Mouse (Mus musculus) limb, embryonic 15.5 days (tissue): ENCODE measurements around the gene Ggt1. TPM values are rescaled to one million over a fixed set of nuclear protein-coding genes. Genes with fewer than 3 reads are reported as not detected.

Experiments
- ATAC-seq: fragments of 200-750 bp; cut with Nextera tagmentation; 2 replicates; pipeline ENCODE4 v1.8.0; 2017; ENCODE audit warnings: low read depth, moderate TSS enrichment; ENCODE audit not compliant: insufficient number of reproducible peaks, low FRiP score, low TSS enrichment
- H3K27ac ChIP-seq: fragments of 300-500 bp; sonication (generic); 2 replicates; pipeline ENCODE4 v1.5.1; 2015; ENCODE audit warnings: moderate library complexity, mild to moderate bottlenecking, inconsistent platforms
- H3K27me3 ChIP-seq: fragments of 300-500 bp; sonication (generic); 2 replicates; pipeline ENCODE4 v1.6.1; 2015; ENCODE audit warnings: inconsistent platforms
- H3K36me3 ChIP-seq: fragments of 300-500 bp; sonication (generic); 2 replicates; pipeline ENCODE4 v1.6.1; 2015; ENCODE audit warnings: inconsistent platforms
- H3K4me1 ChIP-seq: fragments of 300-500 bp; sonication (generic); 2 replicates; pipeline ENCODE4 v1.6.1; 2015; ENCODE audit warnings: inconsistent platforms
- H3K4me2 ChIP-seq: fragments of 300-500 bp; sonication (generic); 2 replicates; pipeline ENCODE4 v1.6.1; 2015; ENCODE audit warnings: mild to moderate bottlenecking, inconsistent platforms
- H3K4me3 ChIP-seq: fragments of 300-500 bp; sonication (generic); 2 replicates; pipeline ENCODE4 v1.5.1; 2015; ENCODE audit warnings: mild to moderate bottlenecking, inconsistent platforms
- H3K9ac ChIP-seq: fragments of 300-500 bp; sonication (generic); 2 replicates; pipeline ENCODE4 v1.6.1; 2015; ENCODE audit warnings: inconsistent platforms
- H3K9me3 ChIP-seq: fragments of 300-500 bp; sonication (generic); 2 replicates; pipeline ENCODE4 v1.6.1; 2016; ENCODE audit warnings: inconsistent platforms
- WGBS: fragments of 180-500 bp; shearing (Covaris S2); methylation state at CpG from one replicate; pipeline ENCODE4 v1.1.7; 2015; 5-methylcytosine and 5-hydroxymethylcytosine counted together
- polyA plus RNA-seq: library from polyadenylated mRNA; unstranded; fragments of >200 nt; fragmentation: Nextera tagmentation; extraction: Ambion mirVana; gene quantifications from 2 replicates; pipeline ENCODE4 v1.2.1, GENCODE M21; 2015

Gene Ggt1
- polyA plus RNA-seq, 1 experiment from 2014 or later, result 0.93 TPM

DNA sequence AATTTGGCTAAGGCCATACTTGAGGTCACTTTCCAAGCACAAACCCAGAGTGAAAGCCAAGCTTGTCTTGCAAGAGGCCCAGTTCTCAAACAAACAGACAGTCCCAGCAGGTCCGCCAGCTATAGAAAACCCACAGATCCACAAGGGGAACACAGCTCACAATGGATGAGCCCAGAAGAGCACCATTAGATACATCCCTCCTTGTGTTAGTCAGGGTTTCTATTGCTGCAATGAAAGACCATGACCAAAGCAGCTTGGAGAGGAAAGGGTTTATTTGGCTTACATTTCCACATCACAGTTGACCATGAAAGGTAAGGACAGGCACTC lies 25.1 kb downstream of the Ggt1 start:
- Histone ChIP-seq H3K9ac (no peak overlapping the region), H3K9me3 (no peaks in the 10 kb centered on the region), H3K27me3 (no peaks in the 10 kb centered on the region; the same call in 1 of the 2 replicates), H3K36me3 (no peaks in the 10 kb centered on the region), H3K4me3 (no peak overlapping the region), H3K4me2 (no peak overlapping the region), H3K27ac (no peak overlapping the region), H3K4me1 (peaks cover 25% of the 10 kb centered on the region)
- no peak for ATAC-seq
- 82% methylated on average over 1 of the region's 1 CpGs for WGBS

DNA sequence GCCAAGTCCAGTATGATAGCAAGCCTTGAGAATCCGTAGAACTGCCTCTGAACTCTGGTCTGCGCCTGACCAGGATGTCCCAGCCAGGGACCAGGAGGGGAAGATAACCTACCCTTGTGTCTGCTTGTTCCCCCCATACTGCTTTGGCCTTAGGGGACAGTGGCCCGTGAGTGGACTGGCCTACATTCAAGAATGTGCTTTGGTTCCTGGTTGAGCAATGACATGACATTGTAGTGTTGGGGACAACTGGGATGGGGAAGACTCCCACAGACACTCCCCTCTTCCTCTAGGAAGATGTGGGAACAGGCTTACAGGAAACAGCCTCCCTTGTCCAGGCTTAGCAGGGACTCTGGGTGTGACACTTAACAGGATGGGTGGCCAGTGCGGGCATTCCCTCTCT lies 26.4 kb downstream of the Ggt1 start:
- ATAC-seq, result no peak
- Histone ChIP-seq H3K9ac (no peak overlapping the region), H3K4me1 (peaks cover 33% of the 10 kb centered on the region), H3K27me3 (no peaks in the 10 kb centered on the region; the same call in 1 of the 2 replicates), H3K9me3 (no peaks in the 10 kb centered on the region), H3K27ac (no peak overlapping the region), H3K4me3 (no peak overlapping the region), H3K4me2 (no peak overlapping the region), H3K36me3 (no peaks in the 10 kb centered on the region)
- 81% methylated on average over 4 of the region's 4 CpGs for WGBS

DNA sequence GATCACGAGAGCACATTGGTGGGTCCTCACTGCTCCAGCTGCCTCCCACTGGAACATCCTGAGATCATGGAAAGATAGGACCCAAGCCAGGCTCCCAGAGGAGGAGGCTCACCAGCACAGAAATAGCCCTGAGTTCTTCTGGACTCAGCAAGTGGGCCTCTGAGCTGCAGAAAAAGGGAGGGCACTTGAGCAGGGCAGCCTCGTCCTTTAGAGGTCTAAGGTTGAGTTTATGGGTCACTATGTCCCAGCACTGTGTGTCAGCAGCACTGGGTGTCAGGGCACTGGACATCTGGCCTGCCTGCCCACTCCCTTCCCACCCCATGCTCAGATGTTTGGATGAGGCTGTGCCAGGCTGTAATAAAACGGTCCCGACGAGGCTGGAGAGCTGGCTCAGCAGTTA lies 26.9 kb downstream of the Ggt1 start:
- no peaks in the 10 kb centered on the region for H3K36me3 ChIP-seq
- H3K4me2 ChIP-seq, result no peak overlapping the region
- H3K9me3 ChIP-seq, result no peaks in the 10 kb centered on the region
- H3K9ac ChIP-seq, result no peak overlapping the region
- H3K27ac ChIP-seq, result no peak overlapping the region
- H3K27me3 ChIP-seq, result no peaks in the 10 kb centered on the region; the same call in 1 of the 2 replicates
- H3K4me3 ChIP-seq, result no peak overlapping the region
- WGBS, result 32% methylated on average over 5 of the region's 5 CpGs
- peaks cover 33% of the 10 kb centered on the region for H3K4me1 ChIP-seq
- ATAC-seq, result no peak

DNA sequence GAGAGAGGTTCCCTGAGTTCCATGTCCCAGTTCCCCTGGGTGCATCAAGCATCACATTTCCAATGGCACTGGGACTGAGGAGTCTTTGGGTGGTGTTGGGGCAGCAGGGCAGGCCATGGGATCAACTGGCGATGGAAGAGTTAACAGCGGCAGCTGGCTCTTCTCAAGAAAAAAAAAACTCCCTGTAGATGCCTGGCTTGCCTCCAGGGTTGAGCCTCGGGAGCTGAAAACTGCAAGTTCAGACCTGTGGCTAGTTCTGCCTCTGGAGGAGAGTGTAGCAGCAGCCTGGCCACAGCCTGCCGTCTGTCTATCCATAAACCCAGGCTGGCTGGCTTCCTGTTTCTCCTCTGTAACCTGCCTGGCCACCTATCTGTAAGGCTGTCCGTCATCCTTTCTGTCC lies 27.7 kb downstream of the Ggt1 start, which contains the start of gene Ggt5:
TSS of gene Ggt5 (plus strand) at position 212 of the 400 bp plus-strand sequence.
- WGBS, result 15% methylated on average over 5 of the region's 5 CpGs
- peak within 1 kb of the TSS; percentile 2; the same call in 1 of the 2 replicates for H3K4me3 ChIP-seq
- no peak for ATAC-seq
- peak within 1 kb of the TSS; percentile 15 for H3K4me2 ChIP-seq
- no peak within 1 kb of the TSS for H3K9ac ChIP-seq
- no peaks in the 10 kb centered on the region for H3K9me3 ChIP-seq
- peaks cover 33% of the 10 kb centered on the region for H3K4me1 ChIP-seq
- H3K27ac ChIP-seq, result peak within 1 kb of the TSS; percentile 38; the same call in 1 of the 2 replicates
- no peaks in the 10 kb centered on the region for H3K36me3 ChIP-seq
- H3K27me3 ChIP-seq, result no peaks in the 10 kb centered on the region; the same call in 1 of the 2 replicates

DNA sequence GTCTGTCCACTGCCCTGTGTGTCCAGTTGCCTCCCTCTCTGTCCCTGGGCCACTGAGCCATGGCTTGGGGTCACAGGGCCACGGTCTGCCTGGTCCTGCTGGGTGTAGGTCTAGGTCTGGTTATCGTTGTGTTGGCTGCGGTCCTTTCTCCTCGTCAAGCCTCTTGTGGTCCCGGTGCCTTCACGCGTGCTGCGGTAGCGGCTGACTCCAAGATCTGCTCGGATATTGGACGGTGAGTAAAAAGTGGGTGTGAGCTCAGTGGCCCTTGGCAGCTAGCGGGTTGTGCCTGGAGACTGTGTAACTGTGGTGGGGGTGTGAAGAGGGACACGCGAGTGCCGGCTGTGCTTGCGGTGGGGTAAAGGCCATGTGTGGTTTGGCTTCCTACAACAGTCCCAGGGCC lies 28.2 kb downstream of the Ggt1 start:
- Histone ChIP-seq H3K36me3 (no peaks in the 10 kb centered on the region), H3K4me2 (peak overlapping the region; percentile 15), H3K9me3 (no peaks in the 10 kb centered on the region), H3K4me3 (peak overlapping the region; percentile 2; the same call in 1 of the 2 replicates), H3K27me3 (no peaks in the 10 kb centered on the region; the same call in 1 of the 2 replicates), H3K4me1 (peaks cover 33% of the 10 kb centered on the region), H3K9ac (no peak overlapping the region), H3K27ac (peak overlapping the region; percentile 38; the same call in 1 of the 2 replicates)
- WGBS, result 57% methylated on average over 16 of the region's 16 CpGs
- no peak for ATAC-seq

DNA sequence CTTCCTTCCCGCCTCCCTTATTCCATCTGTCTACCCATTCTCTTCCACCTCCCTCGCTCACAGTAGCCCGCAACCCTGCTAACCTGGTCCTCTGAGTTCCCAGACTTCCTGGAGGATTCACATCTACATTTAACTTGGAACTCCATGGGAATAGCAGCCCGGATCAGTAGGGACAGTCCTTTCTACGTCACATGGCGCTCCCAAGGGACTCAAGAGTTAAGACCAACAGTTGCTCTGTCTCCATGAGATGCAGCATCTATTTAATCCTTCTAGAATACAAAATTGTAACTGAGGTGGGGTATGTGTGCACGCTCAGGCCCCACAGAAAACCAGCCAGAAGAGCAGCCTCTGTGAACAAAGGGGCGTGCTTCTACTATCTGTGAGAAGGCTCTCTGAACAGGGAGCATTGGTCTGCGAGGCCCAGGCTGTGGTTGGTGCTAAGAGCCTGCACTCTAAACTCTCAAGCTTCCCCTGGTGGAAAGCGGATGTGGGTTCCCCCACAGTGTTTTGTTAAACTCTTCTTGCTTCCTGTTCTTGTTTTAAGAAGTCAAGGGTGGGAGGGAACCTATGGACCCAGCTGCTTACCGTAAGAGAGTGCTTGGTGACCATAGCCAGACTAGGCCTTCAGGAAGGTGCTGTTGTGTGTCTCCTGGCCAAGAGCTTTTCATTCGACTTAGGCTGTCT lies 29.9 kb downstream of the Ggt1 start:
- Histone ChIP-seq H3K9ac (no peak overlapping the region), H3K27ac (no peak overlapping the region), H3K4me3 (no peak overlapping the region), H3K4me2 (no peak overlapping the region), H3K4me1 (peaks cover 27% of the 10 kb centered on the region), H3K9me3 (no peaks in the 10 kb centered on the region), H3K36me3 (no peaks in the 10 kb centered on the region), H3K27me3 (no peaks in the 10 kb centered on the region)
- no peak for ATAC-seq
- WGBS, result 75% methylated on average over 12 of the region's 12 CpGs

DNA sequence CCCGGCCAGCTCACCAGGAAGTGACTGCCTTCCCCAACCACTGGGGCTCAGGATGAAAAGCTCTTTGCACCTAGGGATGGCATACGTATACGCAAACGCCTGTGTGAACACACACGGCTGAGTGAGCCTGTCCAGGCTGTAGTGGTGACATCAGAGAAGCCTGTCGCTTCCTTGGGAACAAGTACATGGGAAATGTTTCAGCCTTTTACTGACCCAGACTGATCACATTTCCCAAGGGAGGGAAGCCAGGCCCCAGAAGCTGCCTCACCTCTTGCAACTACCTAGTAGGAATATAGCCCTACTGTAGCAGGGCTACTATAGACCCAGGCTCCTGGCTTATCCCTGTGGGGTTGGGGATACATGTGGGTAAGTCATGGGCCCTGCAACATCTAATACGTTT lies 31.2 kb downstream of the Ggt1 start:
- no peaks in the 10 kb centered on the region for H3K9me3 ChIP-seq
- H3K4me1 ChIP-seq, result peaks cover 25% of the 10 kb centered on the region
- no peak overlapping the region for H3K27ac ChIP-seq
- H3K4me2 ChIP-seq, result no peak overlapping the region
- H3K4me3 ChIP-seq, result no peak overlapping the region
- WGBS, result 67% methylated on average over 7 of the region's 7 CpGs
- H3K27me3 ChIP-seq, result no peaks in the 10 kb centered on the region
- H3K9ac ChIP-seq, result no peak overlapping the region
- no peak for ATAC-seq
- H3K36me3 ChIP-seq, result no peaks in the 10 kb centered on the region

DNA sequence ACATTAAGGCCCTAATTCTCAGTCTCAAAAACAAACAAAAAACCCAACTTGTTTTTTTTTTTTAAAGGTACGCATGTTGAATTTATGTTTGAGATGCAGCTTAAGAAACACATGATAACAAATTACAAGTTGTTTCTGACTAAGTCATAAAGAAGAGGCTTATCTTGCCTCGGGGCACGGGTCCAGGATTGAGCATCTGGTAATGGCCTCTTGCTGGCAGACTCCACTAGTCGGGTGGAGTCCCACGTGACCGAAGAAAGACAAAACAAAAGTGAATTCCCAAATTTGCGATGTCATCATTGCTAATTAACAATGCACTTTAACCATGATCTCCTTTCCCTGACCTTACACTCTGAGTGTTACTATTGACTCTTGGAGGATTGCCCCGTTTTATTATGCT lies 34.6 kb downstream of the Ggt1 start:
- H3K27ac ChIP-seq, result no peak overlapping the region
- H3K4me1 ChIP-seq, result peaks cover 10% of the 10 kb centered on the region; the same call in 1 of the 2 replicates
- no peak overlapping the region for H3K9ac ChIP-seq
- H3K27me3 ChIP-seq, result no peaks in the 10 kb centered on the region
- no peak for ATAC-seq
- no peaks in the 10 kb centered on the region for H3K9me3 ChIP-seq
- no peak overlapping the region for H3K4me3 ChIP-seq
- no peaks in the 10 kb centered on the region for H3K36me3 ChIP-seq
- no peak overlapping the region for H3K4me2 ChIP-seq
- WGBS, result 62% methylated on average over 8 of the region's 8 CpGs

DNA sequence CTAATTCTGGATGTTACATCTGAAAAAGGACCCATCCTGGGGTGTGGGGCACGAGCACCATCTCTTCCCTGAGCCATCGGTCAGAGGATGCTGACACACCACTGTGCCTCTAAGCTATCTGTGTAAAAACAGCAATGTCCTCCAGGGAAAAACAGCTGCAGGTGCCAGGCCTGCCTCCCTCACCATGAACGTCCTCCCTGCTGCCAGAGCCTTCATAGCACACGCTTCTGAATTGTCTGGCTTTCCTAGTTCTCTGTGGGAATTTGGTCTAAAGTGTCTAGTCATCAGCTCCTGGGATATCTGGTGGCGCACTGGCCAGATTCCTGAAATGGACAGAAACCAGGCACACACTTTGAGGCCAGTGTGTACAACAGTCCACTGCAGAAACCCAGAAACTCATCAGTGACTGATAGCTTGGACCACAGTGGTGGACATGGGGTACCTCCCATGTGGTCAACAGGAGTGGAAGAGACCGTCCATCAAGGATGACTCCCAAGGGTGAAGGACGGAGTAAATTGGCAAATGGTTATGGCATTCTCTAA lies 38.9 kb downstream of the Ggt1 start:
- H3K4me3 ChIP-seq, result no peak overlapping the region
- H3K27me3 ChIP-seq, result no peaks in the 10 kb centered on the region
- H3K9me3 ChIP-seq, result no peaks in the 10 kb centered on the region
- H3K4me1 ChIP-seq, result no peaks in the 10 kb centered on the region
- WGBS, result 83% methylated on average over 7 of the region's 7 CpGs
- H3K36me3 ChIP-seq, result no peaks in the 10 kb centered on the region
- no peak overlapping the region for H3K27ac ChIP-seq
- no peak overlapping the region for H3K9ac ChIP-seq
- no peak overlapping the region for H3K4me2 ChIP-seq
- ATAC-seq, result no peak

DNA sequence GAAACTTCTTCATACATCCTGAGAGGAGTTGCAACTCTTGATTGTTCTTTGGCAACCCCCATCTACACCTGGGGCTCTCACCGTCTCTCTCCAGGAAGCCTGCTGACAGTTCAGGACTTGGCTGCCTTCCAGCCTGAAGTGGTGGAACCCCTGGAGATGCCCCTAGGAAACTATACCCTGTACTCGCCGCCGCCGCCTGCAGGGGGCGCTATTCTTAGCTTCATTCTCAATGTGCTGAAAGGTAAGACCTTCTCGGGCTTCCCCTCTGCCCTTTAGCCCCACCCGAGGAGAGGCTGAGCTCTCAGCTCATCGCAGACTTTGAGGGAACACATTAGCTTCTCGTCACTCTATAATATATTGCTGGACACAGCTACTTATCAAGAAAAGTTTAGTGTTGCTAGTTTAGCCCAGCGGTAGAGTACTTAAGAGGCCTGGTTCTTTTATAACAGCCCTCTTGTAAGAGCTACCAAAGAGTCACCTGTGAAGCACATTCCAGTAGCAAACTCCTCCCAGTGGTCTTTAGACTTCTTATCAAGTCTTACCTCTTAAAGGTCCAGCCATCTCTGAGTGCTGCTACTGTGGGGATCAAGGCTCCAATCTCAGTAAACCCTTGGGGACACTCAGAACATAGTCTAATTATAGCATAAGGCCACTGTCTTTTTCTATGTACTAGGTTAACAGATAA lies 43.9 kb downstream of the Ggt1 start:
- Histone ChIP-seq H3K4me2 (no peak overlapping the region), H3K9me3 (no peaks in the 10 kb centered on the region), H3K9ac (no peak overlapping the region), H3K27ac (no peak overlapping the region), H3K4me1 (no peaks in the 10 kb centered on the region), H3K36me3 (no peaks in the 10 kb centered on the region), H3K27me3 (no peaks in the 10 kb centered on the region), H3K4me3 (no peak overlapping the region)
- ATAC-seq, result no peak
- WGBS, result 40% methylated on average over 11 of the region's 11 CpGs

DNA sequence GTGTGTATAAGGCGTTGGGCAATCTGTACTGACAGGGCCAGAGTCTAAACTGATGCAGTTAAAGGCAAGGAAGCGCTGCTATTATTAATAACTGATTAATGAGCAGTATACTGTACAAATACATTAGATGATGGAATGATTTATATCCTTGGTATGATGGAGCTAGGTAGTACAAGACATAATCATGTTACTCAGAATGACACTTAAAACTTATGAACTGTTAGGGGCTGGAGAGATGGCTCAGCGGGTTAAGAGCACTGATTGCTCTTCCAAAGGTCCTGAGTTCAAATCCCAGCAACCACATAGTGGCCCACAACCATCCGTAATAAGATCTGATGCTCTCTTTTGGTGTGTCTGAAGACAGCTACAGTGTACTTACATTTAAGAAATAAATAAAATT lies 45.8 kb downstream of the Ggt1 start:
- no peak overlapping the region for H3K4me3 ChIP-seq
- H3K9me3 ChIP-seq, result no peaks in the 10 kb centered on the region
- WGBS, result 90% methylated on average over 4 of the region's 4 CpGs
- H3K27me3 ChIP-seq, result no peaks in the 10 kb centered on the region
- no peaks in the 10 kb centered on the region for H3K36me3 ChIP-seq
- no peak overlapping the region for H3K27ac ChIP-seq
- no peak overlapping the region for H3K9ac ChIP-seq
- no peak for ATAC-seq
- no peak overlapping the region for H3K4me2 ChIP-seq
- no peaks in the 10 kb centered on the region for H3K4me1 ChIP-seq

DNA sequence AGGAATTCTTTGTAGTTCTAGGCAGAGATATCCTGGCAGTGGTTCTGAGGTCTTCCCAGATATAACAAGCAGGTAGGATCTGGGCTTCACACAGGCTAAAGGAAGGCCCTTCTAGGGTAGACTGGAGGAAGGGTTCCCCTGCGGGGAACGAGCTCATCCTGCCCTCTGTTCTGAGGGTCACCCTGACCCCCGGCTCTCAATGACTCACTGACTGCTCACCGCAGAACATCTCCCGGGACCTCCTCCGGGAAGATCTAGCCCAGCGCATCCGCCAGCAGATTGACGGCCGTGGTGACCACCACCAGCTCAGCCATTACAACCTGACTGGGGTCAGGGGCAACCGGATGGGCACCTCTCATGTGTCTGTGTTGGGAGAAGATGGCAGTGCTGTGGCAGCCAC lies 47.6 kb downstream of the Ggt1 start:
- WGBS, result 86% methylated on average over 11 of the region's 11 CpGs
- no peaks in the 10 kb centered on the region for H3K27me3 ChIP-seq
- ATAC-seq, result no peak
- no peak overlapping the region for H3K9ac ChIP-seq
- H3K4me2 ChIP-seq, result no peak overlapping the region
- H3K9me3 ChIP-seq, result no peaks in the 10 kb centered on the region
- no peak overlapping the region for H3K27ac ChIP-seq
- no peaks in the 10 kb centered on the region for H3K4me1 ChIP-seq
- no peak overlapping the region for H3K4me3 ChIP-seq
- H3K36me3 ChIP-seq, result no peaks in the 10 kb centered on the region
